Mouse (Mus musculus) embryonic fibroblast, embryonic 13.5 days (primary cell): ENCODE measurements around the gene Ccdc153.

ENCODE experiments used
- CTCF ChIP-seq: IDR thresholded peaks from 2 replicates; pipeline ENCODE4 v1.5.1; 2011; ENCODE audit warnings: mild to moderate bottlenecking, control low read depth, low read length, moderate library complexity, borderline replicate concordance; ENCODE audit not compliant: insufficient read depth
- POLR2A ChIP-seq: IDR thresholded peaks from 2 replicates; pipeline ENCODE4 v1.6.1; 2011; ENCODE audit warnings: low read depth, mild to moderate bottlenecking, control low read depth, low read length, moderate library complexity

GRCm38 (mm10) chr9:44286256-44286850 lies 45.9 kb downstream of the Ccdc153 start:
- TF ChIP-seq POLR2A (no peak), CTCF (no peak)
